9 mouse cellular contexts compared by ENCODE assay signal in the genomic region with DNA sequence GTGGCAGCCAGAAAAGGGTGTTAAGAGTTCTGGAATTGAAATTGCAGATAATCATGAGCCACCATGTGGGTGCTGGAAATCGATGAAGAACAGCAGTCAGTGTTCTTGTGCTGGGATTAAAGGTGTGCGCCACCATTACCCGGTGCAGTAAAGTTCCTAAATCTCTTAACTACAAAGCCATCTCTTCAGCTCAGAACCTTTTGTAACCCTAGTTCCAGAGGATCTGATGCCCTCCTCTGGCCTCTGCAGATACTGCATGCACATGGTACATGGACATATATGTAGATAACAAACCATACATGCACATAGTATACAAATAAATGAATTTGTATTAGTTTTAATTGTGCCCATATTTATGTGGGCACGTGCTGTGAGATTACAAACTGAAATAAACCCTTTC. TPM values are rescaled to one million over a fixed set of nuclear protein-coding genes. Genes with fewer than 3 reads are reported as not detected.
DNase-seq lines count a peak whose midpoint lies in the region; ATAC-seq and TF ChIP-seq lines count a peak whose summit lies in the region.
"Had no signal": no experiment of that assay in that cellular context is flagged by ENCODE, and none has a peak within 500 bp of the region (broad histone marks: within the 10 kb centered on the region; RNA-seq: fewer than 3 reads in every experiment).

No protein-coding gene starts in this region.

- DNase-seq in layer of hippocampus, adult 2 months (ENCODE audit: low spot score in 2 of 2): no peak
- no peak for DNase-seq in layer of hippocampus, adult 18-20 months (ENCODE audit: low spot score in 2 of 2)
- DNase-seq in brain, embryonic 14.5 days (ENCODE audit: low read depth): no peak
- peak; percentile 15 to 20 for DNase-seq in lung, adult 18-20 months
- DNase-seq in stomach, postnatal 0 days (ENCODE audit: low spot score): peak; percentile 20
- DNase-seq in neural tube, embryonic 10.5 days (ENCODE audit: extremely low spot score, low spot score): no peak
- no peak for DNase-seq in cerebellum, adult 9-11 months

- TF ChIP-seq POLR2A in brain, embryonic 14.5 days (IDR thresholded peaks at IDR 0.05; ENCODE audit: borderline replicate concordance, extremely low read depth, insufficient read depth, insufficient read length, poor library complexity, severe bottlenecking): no peak

- no peaks in the 10 kb centered on the region for H3K9me3 ChIP-seq in stomach, postnatal 0 days (ENCODE audit: control insufficient read depth, low read length)
- no peaks in the 10 kb centered on the region for H3K9me3 ChIP-seq in neural tube, embryonic 15.5 days (replicated peaks)
- H3K9me3 ChIP-seq: limb, embryonic 13.5 days had no signal

- H3K4me1 ChIP-seq in stomach, postnatal 0 days (replicated peaks; ENCODE audit: control insufficient read depth, insufficient read depth): no peaks in the 10 kb centered on the region
- peaks cover 30% of the 10 kb centered on the region for H3K4me1 ChIP-seq in neural tube, embryonic 15.5 days

- no peak for TF ChIP-seq EP300 in stomach, postnatal 0 days (optimal IDR thresholded peaks at IDR 0.05)

- H3K4me3 ChIP-seq in layer of hippocampus, adult 2 months: no peak overlapping the region
- H3K4me3 ChIP-seq in stomach, postnatal 0 days (ENCODE audit: low read depth, low read length): no peak overlapping the region
- no peak overlapping the region for H3K4me3 ChIP-seq in neural tube, embryonic 15.5 days (replicated peaks)
- H3K4me3 ChIP-seq: limb, embryonic 13.5 days had no signal

- no peak overlapping the region for H3K9ac ChIP-seq in stomach, postnatal 0 days (ENCODE audit: low read length)
- no peak overlapping the region for H3K9ac ChIP-seq in neural tube, embryonic 15.5 days (replicated peaks)
- H3K9ac ChIP-seq: limb, embryonic 13.5 days had no signal

- H3K27me3 ChIP-seq in stomach, postnatal 0 days (ENCODE audit: control insufficient read depth, insufficient read depth, low read length): no peaks in the 10 kb centered on the region
- no peaks in the 10 kb centered on the region for H3K27me3 ChIP-seq in neural tube, embryonic 15.5 days (replicated peaks)
- H3K27me3 ChIP-seq: limb, embryonic 13.5 days had no signal

- WGBS in stomach, postnatal 0 days: 91% methylated on average over 4 of the region's 4 CpGs
- 92% methylated on average over 4 of the region's 4 CpGs for WGBS in neural tube, embryonic 15.5 days

- peak; percentile 68 for TF ChIP-seq CTCF in layer of hippocampus, adult 2 months (conservative IDR thresholded peaks at IDR 0.05)
- TF ChIP-seq CTCF in brain, embryonic 14.5 days (IDR thresholded peaks at IDR 0.05; ENCODE audit: borderline replicate concordance, extremely low read depth, insufficient read depth, insufficient read length): peak; percentile 17; the same call in 1 of the 2 replicates
- peak; percentile 68 for TF ChIP-seq CTCF in stomach, postnatal 0 days (IDR thresholded peaks at IDR 0.05; ENCODE audit: low read depth)

- H3K27ac ChIP-seq in layer of hippocampus, adult 2 months: no peak overlapping the region
- no peak overlapping the region for H3K27ac ChIP-seq in stomach, postnatal 0 days (replicated peaks)
- no peak overlapping the region for H3K27ac ChIP-seq in neural tube, embryonic 15.5 days (replicated peaks)
- H3K27ac ChIP-seq: limb, embryonic 13.5 days had no signal

- no peak for ATAC-seq in stomach, postnatal 0 days (ENCODE audit: low FRiP score, low TSS enrichment)
- ATAC-seq in neural tube, embryonic 15.5 days (ENCODE audit: low FRiP score): no peak

- no peaks in the 10 kb centered on the region for H3K36me3 ChIP-seq in stomach, postnatal 0 days (ENCODE audit: control insufficient read depth, insufficient read depth, low read length)
- peaks cover 9% of the 10 kb centered on the region; the same call in 1 of the 2 replicates for H3K36me3 ChIP-seq in neural tube, embryonic 15.5 days

- H3K4me2 ChIP-seq in stomach, postnatal 0 days (replicated peaks; ENCODE audit: low read depth): no peak overlapping the region
- H3K4me2 ChIP-seq in neural tube, embryonic 15.5 days: no peak overlapping the region
- H3K4me2 ChIP-seq: limb, embryonic 13.5 days had no signal

RNA-seq across cellular contexts. Expression of gene Crkl, which starts 8.5 kb away (rescaled TPM):
- 10 to 100 TPM; 33.5 to 37.4 TPM for total RNA-seq in layer of hippocampus, adult 2 months (2021)
- 10 to 100 TPM; 40.7 to 41.8 TPM for total RNA-seq in layer of hippocampus, adult 18-20 months (2021)
- 58.5 and 66.4 TPM in 2 replicates for polyA plus RNA-seq in brain, embryonic 14.5 days (2012; rRNA removed)
- polyA plus RNA-seq in stomach, postnatal 0 days (2015; fragmentation: Nextera tagmentation; extraction: Ambion mirVana): 29.1 and 30.0 TPM in 2 replicates
- polyA plus RNA-seq in neural tube, embryonic 15.5 days (2015; fragmentation: Nextera tagmentation; extraction: Ambion mirVana): 76.3 and 77.4 TPM in 2 replicates

RNA-seq across cellular contexts. Expression of gene Aifm3, which starts 29.2 kb away (rescaled TPM):
- total RNA-seq in layer of hippocampus, adult 2 months (2021): 100 to 1,000 TPM; 112 to 116 TPM
- 10 to 100 TPM; 98.5 to 98.6 TPM for total RNA-seq in layer of hippocampus, adult 18-20 months (2021)
- 16.6 and 17.4 TPM in 2 replicates for polyA plus RNA-seq in brain, embryonic 14.5 days (2012; rRNA removed)
- 0.51 and 0.61 TPM in 2 replicates for polyA plus RNA-seq in stomach, postnatal 0 days (2015; fragmentation: Nextera tagmentation; extraction: Ambion mirVana)
- 3.4 and 4.8 TPM in 2 replicates for polyA plus RNA-seq in neural tube, embryonic 15.5 days (2015; fragmentation: Nextera tagmentation; extraction: Ambion mirVana)

RNA-seq across cellular contexts. Expression of gene Lztr1, which starts 48.2 kb away (rescaled TPM):
- 100 to 1,000 TPM; 186 to 201 TPM for total RNA-seq in layer of hippocampus, adult 2 months (2021)
- total RNA-seq in layer of hippocampus, adult 18-20 months (2021): 100 to 1,000 TPM; 199 to 205 TPM
- polyA plus RNA-seq in brain, embryonic 14.5 days (2012; rRNA removed): 309 and 395 TPM in 2 replicates
- 27.3 and 34.4 TPM in 2 replicates for polyA plus RNA-seq in stomach, postnatal 0 days (2015; fragmentation: Nextera tagmentation; extraction: Ambion mirVana)
- 118 and 129 TPM in 2 replicates for polyA plus RNA-seq in neural tube, embryonic 15.5 days (2015; fragmentation: Nextera tagmentation; extraction: Ambion mirVana)

RNA-seq across cellular contexts. Expression of gene Pi4ka, which starts 54.1 kb away (rescaled TPM):
- total RNA-seq in layer of hippocampus, adult 2 months (2021): 100 to 1,000 TPM; 275 to 301 TPM
- 100 to 1,000 TPM; 285 to 292 TPM for total RNA-seq in layer of hippocampus, adult 18-20 months (2021)
- polyA plus RNA-seq in brain, embryonic 14.5 days (2012; rRNA removed): 131 and 151 TPM in 2 replicates
- polyA plus RNA-seq in stomach, postnatal 0 days (2015; fragmentation: Nextera tagmentation; extraction: Ambion mirVana): 15.5 and 16.6 TPM in 2 replicates
- 54.6 and 59.7 TPM in 2 replicates for polyA plus RNA-seq in neural tube, embryonic 15.5 days (2015; fragmentation: Nextera tagmentation; extraction: Ambion mirVana)

RNA-seq across cellular contexts. Expression of gene Snap29, which starts 54.5 kb away (rescaled TPM):
- 10 to 100 TPM; 19.4 to 20.6 TPM for total RNA-seq in layer of hippocampus, adult 2 months (2021)
- 10 to 100 TPM; 23.1 to 24.2 TPM for total RNA-seq in layer of hippocampus, adult 18-20 months (2021)
- polyA plus RNA-seq in brain, embryonic 14.5 days (2012; rRNA removed): 9.5 and 19.6 TPM in 2 replicates
- 13.8 and 14.7 TPM in 2 replicates for polyA plus RNA-seq in stomach, postnatal 0 days (2015; fragmentation: Nextera tagmentation; extraction: Ambion mirVana)
- 23.3 and 24.0 TPM in 2 replicates for polyA plus RNA-seq in neural tube, embryonic 15.5 days (2015; fragmentation: Nextera tagmentation; extraction: Ambion mirVana)

Comparison
In these comparisons a context has a peak if more than half of its experiments do, and no peak if none do; other contexts are left out.
1. DNase-seq: peak in lung, adult 18-20 months (2 of 2) and stomach, postnatal 0 days (single experiment); none in layer of hippocampus, adult 2 months (0 of 2), layer of hippocampus, adult 18-20 months (0 of 2), brain, embryonic 14.5 days (single experiment), neural tube, embryonic 10.5 days (single experiment) and cerebellum, adult 9-11 months (single experiment).
2. CTCF ChIP-seq: peak in every context shown above with its lines; median percentile 68 in layer of hippocampus, adult 2 months; 68 in stomach, postnatal 0 days; 17 in brain, embryonic 14.5 days.